Mouse (Mus musculus): ENCODE measurements around the gene Sptan1. TPM values are rescaled to one million over a fixed set of nuclear protein-coding genes. Genes with fewer than 3 reads are reported as not detected.

Gene Sptan1
- polyA plus RNA-seq, 1 experiment from 2014 or later = 196 TPM

DNA sequence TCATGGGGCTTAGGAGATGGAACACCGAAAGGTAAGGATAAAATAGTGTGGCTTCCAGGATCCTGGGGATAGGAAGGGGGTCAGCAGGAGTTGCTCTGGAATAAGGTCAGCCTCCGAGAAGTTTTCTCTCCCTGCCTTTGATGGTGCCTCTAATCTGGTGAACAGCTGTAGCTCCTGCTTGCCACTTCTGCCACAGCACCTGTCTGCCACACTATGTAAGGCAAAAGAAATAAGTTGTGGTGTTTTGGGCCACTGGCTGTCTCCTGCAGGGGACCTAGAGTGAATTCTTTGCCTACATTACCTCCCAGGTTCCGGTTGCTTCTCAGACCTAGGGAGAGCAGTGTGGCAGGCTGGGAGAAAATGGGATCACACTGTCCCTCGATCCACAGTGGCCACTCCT lies 113.4 kb downstream of the Sptan1 start:
- Histone ChIP-seq H3K4me2 (ENCODE audit: low read depth) (no peak overlapping the region), H3K9ac (ENCODE audit: low read length) (no peak overlapping the region), H3K4me1 (ENCODE audit: control insufficient read depth, insufficient read depth, low read length) (no peaks in the 10 kb centered on the region; the same call in 1 of the 2 replicates), H3K27ac (ENCODE audit: low read depth, low read length) (no peak overlapping the region), H3K9me3 (ENCODE audit: control insufficient read depth, low read length) (no peaks in the 10 kb centered on the region), H3K4me3 (ENCODE audit: low read depth, low read length) (no peak overlapping the region), H3K36me3 (ENCODE audit: control insufficient read depth, insufficient read depth, low read length) (no peaks in the 10 kb centered on the region), H3K27me3 (ENCODE audit: control insufficient read depth, insufficient read depth, low read length) (no peaks in the 10 kb centered on the region)
- DNase-seq (ENCODE audit: low spot score) = no peak
- no peak for ATAC-seq (ENCODE audit: insufficient read depth, low FRiP score, low TSS enrichment)
- 77% methylated on average over 4 of the region's 4 CpGs for WGBS

GRCm38 (mm10) chr2:30080181-30080800 lies 114.9 kb downstream of the Sptan1 start:
- no peak for ATAC-seq (ENCODE audit: insufficient read depth, low FRiP score, low TSS enrichment)

More at GRCm38 (mm10) chr2:30080181-30080800, 114.9 kb downstream of the Sptan1 start:
- H3K4me2 ChIP-seq (ENCODE audit: low read depth) = no peak overlapping the region
- H3K9ac ChIP-seq (ENCODE audit: low read length) = peak overlapping the region; percentile 14; the same call in 1 of the 2 replicates
- H3K4me3 ChIP-seq (ENCODE audit: low read depth, low read length) = no peak overlapping the region
- H3K27ac ChIP-seq (ENCODE audit: low read depth, low read length) = no peak overlapping the region
- H3K27me3 ChIP-seq (ENCODE audit: control insufficient read depth, insufficient read depth, low read length) = no peaks in the 10 kb centered on the region
- no peak for DNase-seq (ENCODE audit: low spot score)
- WGBS = 90% methylated on average over 15 of the region's 15 CpGs
- no peaks in the 10 kb centered on the region for H3K36me3 ChIP-seq (ENCODE audit: control insufficient read depth, insufficient read depth, low read length)
- H3K4me1 ChIP-seq (ENCODE audit: control insufficient read depth, insufficient read depth, low read length) = no peaks in the 10 kb centered on the region; the same call in 1 of the 2 replicates
- no peaks in the 10 kb centered on the region for H3K9me3 ChIP-seq (ENCODE audit: control insufficient read depth, low read length)

Small RNA genes lying within 50 kb of the gene (microRNA-seq; reads per million reads assigned to microRNA genes)
- 0.78 reads per million for gene Mir6997

Other genes with a start within 250 kb of the Sptan1 start
- gene Gm13420, start 213.9 kb upstream of the Sptan1 start, polyA plus RNA-seq (2014; fragmentation: Nextera tagmentation; extraction: Ambion mirVana) = not detected in 2 replicates
- gene Gm13547, start 206.2 kb upstream of the Sptan1 start, polyA plus RNA-seq (2014; fragmentation: Nextera tagmentation; extraction: Ambion mirVana) = not detected in 2 replicates
- 41.8 and 46.6 TPM in 2 replicates for gene Coq4, start 178.1 kb upstream of the Sptan1 start, polyA plus RNA-seq (2014; fragmentation: Nextera tagmentation; extraction: Ambion mirVana)
- 31.4 and 33.9 TPM in 2 replicates for gene Trub2, start 177.1 kb upstream of the Sptan1 start, polyA plus RNA-seq (2014; fragmentation: Nextera tagmentation; extraction: Ambion mirVana)
- 20.5 and 20.8 TPM in 2 replicates for gene Slc27a4, start 162.9 kb upstream of the Sptan1 start, polyA plus RNA-seq (2014; fragmentation: Nextera tagmentation; extraction: Ambion mirVana)
- gene Urm1, start 145.5 kb upstream of the Sptan1 start, polyA plus RNA-seq (2014; fragmentation: Nextera tagmentation; extraction: Ambion mirVana) = 21.9 and 23.9 TPM in 2 replicates
- gene Cercam, start 96.4 kb upstream of the Sptan1 start, polyA plus RNA-seq (2014; fragmentation: Nextera tagmentation; extraction: Ambion mirVana) = 17.5 and 20.2 TPM in 2 replicates
- gene Odf2, start 76.3 kb upstream of the Sptan1 start, polyA plus RNA-seq (2014; fragmentation: Nextera tagmentation; extraction: Ambion mirVana) = 74.6 and 78.9 TPM in 2 replicates
- gene Gle1, start 30.1 kb upstream of the Sptan1 start, polyA plus RNA-seq (2014; fragmentation: Nextera tagmentation; extraction: Ambion mirVana) = 61.5 and 71.3 TPM in 2 replicates
- 29.3 and 30.6 TPM in 2 replicates for gene Wdr34, start 83.3 kb downstream of the Sptan1 start, polyA plus RNA-seq (2014; fragmentation: Nextera tagmentation; extraction: Ambion mirVana)
- gene Set, start 91.8 kb downstream of the Sptan1 start, polyA plus RNA-seq (2014; fragmentation: Nextera tagmentation; extraction: Ambion mirVana) = 647 and 654 TPM in 2 replicates
- gene Pkn3, start 112.1 kb downstream of the Sptan1 start, polyA plus RNA-seq (2014; fragmentation: Nextera tagmentation; extraction: Ambion mirVana) = 6.7 and 7.0 TPM in 2 replicates
- 28.3 and 31.1 TPM in 2 replicates for gene Zdhhc12, start 128.1 kb downstream of the Sptan1 start, polyA plus RNA-seq (2014; fragmentation: Nextera tagmentation; extraction: Ambion mirVana)
- 5.4 and 5.9 TPM in 2 replicates for gene Zer1, start 159.0 kb downstream of the Sptan1 start, polyA plus RNA-seq (2014; fragmentation: Nextera tagmentation; extraction: Ambion mirVana)
- 12.4 and 15.3 TPM in 2 replicates for gene Tbc1d13, start 168.2 kb downstream of the Sptan1 start, polyA plus RNA-seq (2014; fragmentation: Nextera tagmentation; extraction: Ambion mirVana)
- 14.6 and 15.2 TPM in 2 replicates for gene Endog, start 205.9 kb downstream of the Sptan1 start, polyA plus RNA-seq (2014; fragmentation: Nextera tagmentation; extraction: Ambion mirVana)
- gene Spout1, start 212.9 kb downstream of the Sptan1 start, polyA plus RNA-seq (2014; fragmentation: Nextera tagmentation; extraction: Ambion mirVana) = 70.8 and 75.2 TPM in 2 replicates
- gene Kyat1, start 240.3 kb downstream of the Sptan1 start, polyA plus RNA-seq (2014; fragmentation: Nextera tagmentation; extraction: Ambion mirVana) = 10.5 and 12.0 TPM in 2 replicates